Mouse (Mus musculus): ENCODE measurements at regions not wholly inside any gene's neighbourhood (a gene's known extent, or its start where the extent isn't known, plus 50 kb on each side); places are given as distances from the start of the nearest gene placed in this dataset.
A peak's percentile ranks its signal among the peaks of the same experiment; 100 is the strongest.
"Not testable (repeated sequence)": the region's sequence is repeated elsewhere in the genome, so short reads cannot be mapped to it uniquely, and the experiment has no call there.

DNA sequence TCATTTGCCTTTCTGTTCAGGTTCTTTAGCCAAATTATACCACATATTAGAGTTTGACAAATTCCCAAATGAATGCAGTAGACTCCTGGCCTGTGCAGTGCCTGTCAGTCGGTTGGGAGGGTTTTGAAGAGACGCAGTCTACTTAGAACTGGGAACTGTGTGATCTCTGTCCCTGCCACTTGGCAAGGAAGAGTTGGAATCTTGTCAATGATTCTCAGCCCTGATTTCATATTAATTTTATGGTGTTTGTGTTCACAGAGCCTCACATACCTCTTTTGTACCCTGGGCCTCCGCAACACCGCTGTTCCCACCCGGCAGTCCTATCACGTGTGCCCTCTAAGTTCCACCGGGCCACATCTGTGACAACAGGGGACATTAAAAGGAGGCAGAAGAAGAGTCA is 149.8 kb upstream of the Ddhd1 start:
- peak; percentile 68 to 71 for DNase-seq

DNA sequence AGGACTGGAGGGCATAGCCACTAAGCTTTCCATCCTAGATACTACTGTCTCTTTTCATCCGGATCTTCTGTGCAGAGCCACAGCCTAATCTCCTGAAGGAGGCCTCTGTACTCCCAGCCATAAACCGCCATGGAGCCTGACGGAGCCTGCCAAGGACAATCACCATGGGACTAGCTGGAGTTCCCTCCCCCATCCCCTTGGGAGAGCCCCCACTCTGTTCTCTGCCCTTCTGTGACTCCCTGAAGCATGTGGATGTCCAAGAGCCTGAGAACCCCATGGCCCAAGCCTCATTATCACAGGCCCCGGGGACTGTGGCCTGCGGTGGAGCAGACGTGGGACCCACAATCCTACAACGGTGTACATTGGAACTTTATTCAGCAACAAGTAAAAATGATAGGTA is 151.5 kb upstream of the Ddhd1 start:
- no peak for DNase-seq

DNA sequence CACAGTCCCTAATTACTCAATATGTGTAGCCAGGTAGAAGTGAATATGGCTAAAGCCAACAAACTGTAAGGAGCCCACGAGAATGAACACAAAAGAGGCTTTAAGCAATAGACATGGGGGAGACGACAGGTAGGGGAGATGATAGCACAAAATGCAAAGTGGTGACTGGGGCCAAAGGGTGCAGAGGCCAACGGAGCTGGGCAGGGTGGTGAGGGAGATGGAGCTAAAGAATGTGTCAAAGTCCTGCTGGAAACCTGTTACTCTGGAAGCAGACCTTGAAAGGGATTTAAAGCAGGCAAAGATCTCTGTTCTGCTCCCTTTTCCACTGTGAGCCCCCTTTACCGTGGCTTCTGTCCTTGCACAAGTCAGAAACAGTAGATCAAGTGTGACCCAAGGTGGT is 152.2 kb upstream of the Ddhd1 start:
- peak; percentile 58 to 64 for DNase-seq

DNA sequence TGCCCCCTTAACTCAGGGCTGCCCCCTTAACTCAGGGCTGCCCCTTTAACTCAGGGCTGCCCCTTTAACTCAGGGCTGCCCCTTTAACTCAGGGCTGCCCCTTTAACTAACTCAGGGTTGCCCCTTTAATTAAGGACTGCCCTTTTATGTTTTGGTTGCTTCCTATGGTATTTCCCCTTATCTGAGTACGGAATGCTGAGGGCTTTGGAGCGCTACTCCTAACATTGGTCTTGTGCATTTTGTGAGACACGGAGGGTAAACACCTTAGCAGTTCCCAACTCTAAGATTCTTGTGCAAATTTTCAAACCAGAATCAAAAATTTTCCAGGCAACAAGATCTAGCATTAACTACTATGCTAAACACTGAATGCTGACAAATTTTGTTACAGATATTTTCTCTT is 152.7 kb upstream of the Ddhd1 start:
- DNase-seq, result no peak

DNA sequence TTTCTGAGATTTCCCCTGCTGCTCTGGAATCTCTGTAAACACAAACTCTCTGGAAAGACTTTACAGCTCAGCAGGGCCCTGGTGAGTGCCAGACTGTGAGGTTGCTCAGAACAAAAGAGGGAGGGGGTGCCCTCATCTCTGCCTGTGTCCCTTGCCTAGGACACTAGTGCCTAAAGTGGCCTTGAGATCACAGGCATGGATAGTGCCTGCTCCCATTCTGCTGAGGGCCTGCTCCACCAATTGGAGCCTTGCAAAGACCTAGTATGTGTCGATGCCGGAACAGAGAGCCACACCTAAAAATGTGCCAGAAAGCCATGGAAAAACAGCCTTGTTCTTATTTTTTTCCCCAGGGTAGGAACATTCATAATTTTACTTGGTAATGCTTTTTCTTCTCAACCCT is 157.7 kb upstream of the Ddhd1 start:
- no peak for DNase-seq

DNA sequence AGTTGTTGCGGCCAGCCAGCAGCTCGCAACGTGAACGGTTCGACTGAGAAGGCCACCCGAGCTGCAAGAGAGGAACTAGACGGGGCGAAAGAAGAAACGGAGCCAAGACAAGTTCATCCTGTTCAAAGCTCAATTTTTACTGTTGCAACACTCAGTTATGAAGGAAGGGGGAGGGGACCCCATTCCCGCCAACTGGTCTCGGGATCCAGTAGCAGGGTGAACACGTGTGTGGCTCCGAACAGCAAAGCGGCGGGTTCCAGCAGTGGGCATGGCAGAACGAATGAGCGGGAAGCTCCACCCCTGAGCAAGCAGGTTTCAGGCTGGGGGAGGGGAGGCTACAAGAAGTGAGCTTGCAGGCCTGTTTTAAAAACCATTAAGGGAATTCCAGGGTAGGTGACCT is 158.7 kb upstream of the Ddhd1 start:
- not testable (repeated sequence) for DNase-seq

DNA sequence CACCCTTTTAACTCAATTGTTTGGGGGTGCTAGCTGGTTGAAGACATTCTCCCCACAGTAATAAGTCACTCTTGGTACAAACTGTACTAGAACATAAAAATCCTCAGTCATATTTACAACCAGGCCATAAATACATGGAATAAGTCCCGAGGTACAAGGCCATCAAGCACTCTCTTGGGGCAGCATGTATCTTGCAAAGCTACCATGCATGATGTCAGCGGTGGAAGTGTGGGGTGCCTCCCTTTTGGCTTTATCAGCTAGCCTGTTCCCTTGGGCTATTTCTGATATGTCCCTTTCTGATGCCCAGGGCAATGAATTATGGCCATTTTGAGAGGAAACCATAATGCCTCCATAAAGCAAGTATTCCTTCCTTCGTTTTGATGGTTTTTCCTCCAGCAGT is 159.8 kb upstream of the Ddhd1 start:
- DNase-seq, result no peak

DNA sequence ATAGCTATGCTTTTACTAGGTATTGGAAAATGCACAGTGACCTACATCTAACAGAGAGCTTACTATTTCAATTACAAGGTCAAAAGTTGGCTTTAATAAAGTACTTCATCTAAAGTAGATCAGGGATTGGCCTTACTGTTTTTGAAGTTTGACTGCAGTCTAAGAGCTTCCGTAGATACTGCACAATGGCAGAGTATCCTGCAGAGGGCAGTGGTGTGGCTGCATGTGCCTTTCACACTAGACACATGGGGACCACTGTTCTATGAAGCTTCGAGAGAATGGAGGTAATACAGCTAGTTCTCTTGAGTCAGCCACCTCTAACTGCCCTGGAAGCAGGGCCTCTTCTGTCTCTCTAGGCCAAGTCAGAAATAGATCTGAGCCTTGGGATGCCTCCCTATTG is 166.7 kb upstream of the Ddhd1 start:
- no peak for DNase-seq

DNA sequence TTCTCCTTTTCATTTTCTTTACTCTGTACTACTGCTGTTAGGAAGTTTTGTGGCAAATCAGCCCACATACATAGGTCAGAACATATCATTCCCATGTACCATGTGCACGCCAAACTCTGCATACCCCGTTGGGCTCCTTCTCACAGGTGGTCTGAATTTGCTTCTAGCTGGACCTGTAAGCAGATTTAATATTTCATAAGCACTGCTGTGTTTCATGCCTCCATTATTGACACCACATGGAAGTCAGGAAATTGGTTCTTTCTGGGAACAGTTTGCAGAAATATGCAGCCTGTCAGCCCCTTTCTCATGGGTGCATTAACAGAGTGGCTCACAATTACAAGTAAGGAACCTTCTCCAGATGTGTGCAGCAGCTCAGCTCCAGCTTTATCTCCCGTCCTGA is 168.1 kb upstream of the Ddhd1 start:
- DNase-seq, result no peak

DNA sequence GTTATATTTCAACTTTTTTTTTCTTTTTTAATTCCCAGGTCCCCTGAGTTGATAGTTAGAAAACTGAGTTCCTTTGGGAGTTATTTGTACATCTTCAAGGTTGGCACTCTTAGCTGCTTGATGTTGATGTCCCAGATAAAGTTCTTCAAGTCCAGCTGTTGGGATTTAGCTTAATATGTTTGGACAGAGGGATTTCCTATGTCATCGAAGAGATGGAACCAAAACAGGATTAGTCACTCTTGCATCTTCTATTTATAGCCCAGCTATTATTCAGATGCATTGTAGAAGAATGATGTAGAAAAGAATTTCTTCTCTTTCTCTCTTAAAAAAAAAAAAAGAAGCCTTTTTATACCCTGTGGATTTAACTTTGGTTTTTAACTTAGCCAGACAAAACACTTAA is 169.2 kb upstream of the Ddhd1 start:
- DNase-seq, result no peak

DNA sequence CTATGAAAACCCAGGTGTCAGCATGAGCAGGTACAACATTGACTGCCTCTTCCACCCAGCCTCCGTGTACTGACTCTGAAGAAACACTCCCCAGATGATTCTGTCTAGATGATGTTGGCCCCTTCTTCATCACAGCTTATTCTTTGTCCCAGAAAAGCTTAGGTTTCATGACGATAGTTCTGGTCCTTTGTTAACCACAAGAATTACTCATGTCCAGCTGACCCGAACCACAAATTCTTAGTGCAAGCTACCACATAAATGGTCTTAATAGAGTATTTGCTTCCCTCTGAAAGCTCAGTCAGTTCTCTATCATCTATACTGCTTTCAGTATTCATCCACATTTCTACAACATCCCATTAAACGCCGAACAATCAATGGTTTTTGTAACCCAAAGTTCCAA is 172.5 kb upstream of the Ddhd1 start:
- no peak for DNase-seq

DNA sequence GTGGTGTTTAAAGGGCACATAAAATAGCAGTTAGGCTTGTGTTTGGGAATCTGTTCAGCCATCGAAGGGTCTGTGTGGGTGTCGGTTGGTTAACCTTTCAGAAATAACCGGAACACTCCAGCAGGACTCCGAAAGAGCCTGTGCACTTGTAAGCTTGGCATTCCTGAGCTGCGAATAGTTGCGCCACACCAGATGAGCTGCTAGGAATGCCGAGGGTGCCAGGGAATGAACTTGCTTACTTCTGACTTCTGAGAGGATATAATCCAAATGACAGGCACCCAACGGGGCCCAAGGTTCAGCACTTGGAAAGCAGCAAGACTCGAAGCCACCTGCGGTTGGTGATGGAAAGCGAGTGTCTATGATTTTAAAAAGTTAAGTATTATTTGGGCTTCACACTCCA is 179.1 kb upstream of the Ddhd1 start:
- no peak for DNase-seq

DNA sequence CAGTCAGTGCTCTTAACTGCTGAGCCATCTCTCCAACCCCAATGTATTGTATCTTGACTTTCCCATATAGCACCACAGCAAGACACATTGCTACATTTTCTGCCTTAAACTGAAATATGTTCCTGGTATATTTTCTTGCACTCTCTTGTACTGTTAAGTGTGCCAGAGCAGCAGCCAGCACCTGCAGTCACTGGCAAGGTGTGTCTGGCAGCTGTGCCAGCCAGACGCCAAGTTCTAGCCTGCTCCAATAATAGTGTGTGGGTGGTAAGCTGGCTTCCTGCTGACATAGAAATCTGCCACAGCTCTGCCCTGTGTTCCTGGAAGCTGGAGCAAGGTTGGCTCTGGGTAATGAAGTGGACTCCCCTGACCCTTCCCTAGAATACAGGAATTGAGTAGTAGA is 185.9 kb upstream of the Ddhd1 start:
- DNase-seq, result no peak

DNA sequence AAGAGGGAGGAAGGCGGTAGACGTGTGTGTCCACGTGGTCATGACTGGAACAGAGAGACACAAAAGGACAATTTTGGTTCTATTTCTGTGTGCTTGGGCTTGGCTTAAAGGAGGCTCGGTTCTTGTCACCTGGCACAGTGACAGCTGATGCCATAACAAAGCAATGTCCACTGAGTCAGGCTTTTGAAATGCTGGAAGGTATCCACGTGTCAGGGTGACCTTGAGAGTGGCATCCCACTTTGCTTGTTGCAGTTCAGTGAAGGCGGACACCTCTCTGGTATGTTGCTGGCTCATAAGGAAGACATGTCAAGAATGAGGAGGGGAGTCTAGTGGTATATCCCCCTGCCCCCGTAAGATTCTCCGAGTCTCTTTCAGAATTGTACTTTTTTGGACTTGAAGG is 192.6 kb upstream of the Ddhd1 start:
- peak in 1 of 2 experiments; percentile 3 for DNase-seq

DNA sequence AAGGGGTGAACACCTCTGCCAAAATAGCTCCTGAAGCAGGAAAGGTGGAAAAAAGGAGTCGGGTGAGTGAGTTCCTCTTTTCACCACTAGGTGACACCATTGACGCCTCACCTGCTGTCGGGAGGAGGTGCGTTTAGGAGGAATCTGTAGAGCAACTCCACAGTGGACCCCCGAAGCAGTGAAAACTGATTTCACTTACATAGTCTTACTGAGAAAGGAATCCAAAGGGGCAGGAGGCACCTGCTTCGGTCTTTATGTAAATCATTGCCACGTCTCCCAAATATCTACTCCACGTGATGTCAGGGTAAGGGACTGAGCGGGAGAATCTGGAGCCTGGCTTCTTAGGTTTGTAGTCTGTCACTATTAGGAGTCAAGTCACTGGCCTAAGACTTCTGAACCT is 220.5 kb upstream of the Ddhd1 start:
- DNase-seq, result peak; percentile 17 to 54

DNA sequence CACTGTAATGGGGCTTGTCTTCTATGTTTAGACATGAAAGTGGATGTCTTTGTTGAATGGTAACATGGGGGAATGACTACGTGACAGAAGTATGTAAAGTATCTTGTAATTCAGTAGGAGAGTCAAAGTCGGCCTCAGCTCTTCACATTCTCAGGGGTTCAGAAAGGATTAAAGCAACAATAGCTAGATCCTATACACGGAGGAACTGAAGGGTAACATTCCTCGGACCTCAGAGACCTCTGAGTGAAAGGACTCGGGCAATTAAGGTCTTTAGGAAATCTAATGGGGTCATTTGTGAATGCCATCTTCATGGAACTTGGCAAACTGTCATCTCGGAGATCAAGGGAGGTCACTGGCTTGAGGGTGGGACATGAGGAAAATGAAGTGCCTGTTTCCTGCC is 262.8 kb upstream of the Ddhd1 start:
- no peak for DNase-seq

DNA sequence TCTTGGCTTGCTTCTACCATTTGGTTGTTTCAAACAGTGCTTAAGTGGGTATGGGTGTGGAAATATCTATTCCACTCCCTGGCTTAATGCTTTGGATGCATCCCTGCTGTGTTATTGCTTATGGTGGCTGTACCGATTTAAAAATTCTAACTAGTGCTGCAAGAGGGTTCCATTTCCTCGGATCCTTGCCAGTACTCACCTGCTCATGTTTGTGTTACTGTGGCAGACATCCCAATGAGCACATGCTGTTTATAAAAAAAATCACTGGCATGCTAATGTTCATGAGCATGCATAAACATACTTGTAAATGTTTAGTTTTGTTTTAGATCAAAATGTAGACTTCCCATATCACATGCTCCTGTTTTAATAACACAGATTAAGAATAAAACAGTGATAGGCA is 285.6 kb upstream of the Ddhd1 start:
- DNase-seq, result peak; percentile 18 to 59

DNA sequence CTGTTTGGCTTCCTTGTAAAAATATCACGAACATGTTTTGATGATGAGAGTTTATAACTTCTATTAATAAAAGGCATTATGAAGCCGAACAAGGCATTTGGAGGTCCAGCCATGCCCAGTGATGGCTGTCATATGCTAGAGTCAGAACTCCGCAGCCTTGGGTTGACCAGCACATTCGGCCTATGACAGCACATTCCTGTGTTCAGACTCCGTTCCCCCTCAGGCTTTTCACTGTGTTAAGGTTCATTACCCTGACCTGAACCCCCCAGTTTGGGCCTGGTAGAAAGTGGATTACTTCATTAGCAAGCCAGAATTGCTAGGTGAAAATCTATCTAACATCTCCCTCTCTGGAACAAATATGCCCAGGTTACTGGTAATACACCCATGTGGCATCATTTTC is 286.2 kb upstream of the Ddhd1 start:
- DNase-seq, result peak; percentile 40 to 68

DNA sequence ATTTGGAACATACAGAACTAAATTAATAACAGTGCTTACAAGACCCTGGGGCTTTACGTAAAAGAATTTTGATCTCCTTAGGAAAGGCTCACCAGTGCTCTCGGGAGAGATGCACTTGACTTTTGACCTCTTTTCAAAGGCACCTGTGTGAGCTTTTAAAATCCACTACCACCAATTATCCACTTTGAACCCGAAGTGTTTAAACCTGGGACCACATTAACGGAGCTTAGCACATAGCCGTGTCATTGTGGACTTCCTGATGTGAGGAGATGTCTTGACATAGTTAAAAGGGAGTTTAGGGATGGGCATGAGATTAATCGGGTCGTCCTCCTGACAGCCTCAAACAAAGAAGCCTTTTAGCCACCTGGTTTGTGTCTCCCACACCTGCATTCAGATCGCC is 286.6 kb upstream of the Ddhd1 start:
- DNase-seq, result no peak

DNA sequence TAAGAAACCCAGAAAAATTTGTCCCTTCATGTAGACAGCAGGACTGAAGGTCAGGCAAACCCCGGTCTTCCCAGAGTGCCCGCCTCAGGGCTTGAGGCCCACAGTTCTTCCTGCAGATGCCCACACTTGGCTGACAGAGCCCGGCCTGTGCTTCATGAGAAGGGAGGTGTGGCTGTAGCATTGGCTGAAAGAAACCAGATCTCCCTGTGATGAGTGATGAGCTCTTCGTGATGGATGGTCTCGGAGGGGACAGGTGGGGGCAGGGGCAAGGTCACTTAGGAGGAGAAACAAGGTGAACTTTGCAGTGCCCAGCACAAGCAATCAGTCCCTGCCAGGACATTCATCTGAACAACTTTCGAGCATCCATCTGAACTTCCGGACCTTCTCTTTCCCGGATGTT is 298.7 kb upstream of the Ddhd1 start:
- DNase-seq, result no peak

DNA sequence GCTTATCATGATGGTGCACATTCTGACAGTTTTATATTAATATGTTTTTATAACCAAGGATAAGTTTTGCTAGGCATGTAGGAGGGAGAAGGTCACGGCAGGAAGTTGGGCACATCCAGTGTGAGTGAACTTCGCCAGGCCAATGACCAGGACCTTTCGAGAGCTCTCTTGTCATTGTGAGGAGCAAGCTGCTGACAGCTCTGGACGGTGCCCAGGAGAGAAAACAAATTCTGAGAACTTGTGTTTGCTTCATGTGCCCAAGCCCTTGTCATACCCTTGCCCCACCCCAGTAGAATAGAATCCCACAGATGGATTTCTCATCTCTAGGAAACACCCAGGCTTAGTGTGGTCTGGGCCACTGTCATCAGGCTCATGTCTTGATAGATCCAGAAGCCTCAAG is 304.5 kb upstream of the Ddhd1 start:
- no peak for DNase-seq

DNA sequence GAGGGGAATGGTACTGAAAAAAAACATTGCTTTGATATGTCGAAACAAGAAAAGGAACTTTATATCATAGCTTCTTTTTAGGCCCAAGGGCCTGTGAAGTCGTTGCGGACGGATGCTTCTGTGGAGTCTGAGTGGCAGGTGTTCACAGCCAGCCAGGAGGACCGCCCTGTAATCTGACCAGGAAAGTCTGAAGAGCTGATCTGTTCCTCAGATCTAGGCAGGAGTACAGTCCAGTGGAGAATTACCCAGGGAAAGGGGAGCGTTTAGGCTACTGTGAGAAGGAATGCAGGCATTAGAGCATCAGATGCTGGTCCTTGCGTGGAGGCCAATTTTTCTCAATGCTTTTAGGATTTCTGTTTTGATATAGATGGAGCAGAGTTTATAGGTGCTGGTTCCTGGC is 306.1 kb upstream of the Ddhd1 start:
- no peak for DNase-seq

DNA sequence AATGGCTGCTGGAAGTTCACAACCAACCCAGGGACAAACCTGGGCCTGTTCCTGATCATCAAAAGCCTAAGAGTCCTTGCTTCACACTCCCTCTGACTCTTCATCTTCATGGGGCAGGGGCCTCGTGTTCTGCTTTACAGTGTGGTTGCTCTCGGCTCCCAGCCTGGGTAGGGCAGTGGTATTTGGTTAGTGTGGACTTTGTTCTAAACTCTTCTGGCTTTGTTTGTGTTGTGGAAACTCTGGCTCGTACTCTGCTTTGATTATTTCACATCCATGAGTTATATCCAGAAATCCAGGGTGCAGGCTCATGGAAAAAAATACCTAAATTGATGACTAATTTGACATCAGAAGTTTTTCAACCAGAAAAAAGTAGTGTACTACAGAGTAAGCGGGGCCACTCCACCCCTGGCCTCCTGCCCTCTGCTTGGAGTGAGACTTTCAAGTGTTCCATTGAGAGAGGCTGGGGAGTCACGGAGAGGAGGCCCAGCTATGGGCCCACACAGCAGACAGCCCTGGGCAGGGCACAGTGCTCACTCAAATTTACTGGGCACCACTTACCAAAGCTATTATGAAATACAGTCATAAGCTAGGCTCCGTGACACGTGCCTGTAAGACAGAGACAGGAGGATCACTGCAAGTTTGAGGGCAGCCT is 325.4 kb upstream of the Ddhd1 start:
- no peak for DNase-seq

DNA sequence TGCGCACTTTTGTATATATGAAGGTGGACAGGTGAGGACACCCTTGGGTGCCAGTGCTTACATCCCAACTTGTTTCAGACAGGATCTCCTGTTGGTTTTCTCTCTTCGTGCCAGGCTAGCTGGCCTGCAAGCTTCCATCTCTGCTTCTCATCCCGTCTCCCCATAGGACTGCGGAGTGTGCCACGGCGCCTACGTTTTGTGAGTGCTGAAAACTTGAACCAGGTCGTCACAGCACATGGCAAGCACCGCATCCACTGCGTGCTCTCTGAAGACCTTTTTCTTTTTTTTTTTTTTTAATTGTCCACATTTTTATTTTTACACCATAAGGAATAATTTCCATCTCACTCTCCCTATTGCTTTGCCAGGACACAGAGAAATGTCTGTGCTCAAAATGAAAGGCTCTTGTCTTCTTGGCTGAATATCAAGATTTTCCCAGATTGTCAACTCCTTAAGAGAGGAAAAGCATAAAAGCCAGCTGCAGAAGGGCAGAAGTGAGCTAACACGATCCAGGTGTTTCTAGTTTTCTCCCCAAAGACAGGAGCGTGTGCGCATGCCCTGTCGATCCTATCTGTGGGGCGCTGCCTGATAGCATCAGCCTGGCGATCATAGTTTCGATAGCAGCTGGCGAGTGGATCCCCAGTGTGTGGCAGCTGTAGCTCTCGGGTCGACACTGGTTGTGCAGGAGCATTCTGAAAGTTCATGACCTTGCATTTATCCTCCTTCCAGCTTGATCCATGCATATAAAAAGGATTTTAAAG is 326.4 kb upstream of the Ddhd1 start:
- no peak for DNase-seq
